Mouse (Mus musculus) megakaryocyte, embryonic 14.5 days (primary cell): Measurements from ENCODE around the gene Agfg2. TPM values are rescaled to one million over a fixed set of nuclear protein-coding genes. Genes with fewer than 3 reads are reported as not detected.

Experiments used
- H3K27me3 ChIP-seq: replicated peaks from 2 replicates; pipeline ENCODE3; 2012; ENCODE audit warnings: inconsistent platforms
- H3K36me3 ChIP-seq: replicated peaks from 2 replicates; pipeline ENCODE3; 2012; ENCODE audit warnings: low read length, inconsistent platforms, mixed read lengths
- H3K4me1 ChIP-seq: 2 replicates; pipeline ENCODE4 v1.6.1; 2012; ENCODE audit warnings: inconsistent platforms
- H3K4me3 ChIP-seq: replicated peaks from 2 replicates; pipeline ENCODE3; 2012; ENCODE audit warnings: moderate library complexity, mild to moderate bottlenecking, inconsistent platforms
- H3K9me3 ChIP-seq: 2 replicates; pipeline ENCODE4 v1.6.1; 2012; ENCODE audit warnings: inconsistent platforms
- FLI1 ChIP-seq: IDR thresholded peaks from 2 replicates; pipeline ENCODE4 v1.6.1; 2012; ENCODE audit warnings: low read length, inconsistent platforms, mixed read lengths
- GATA1 ChIP-seq: IDR thresholded peaks from 3 replicates; pipeline ENCODE4 v1.6.1; 2012; ENCODE audit warnings: mixed read lengths, low read length, inconsistent platforms, borderline replicate concordance
- polyA plus RNA-seq: library from polyadenylated mRNA; stranded (reverse); fragments of >175 nt; gene quantifications from 2 replicates; pipeline ENCODE4 v1.2.3, GENCODE M21; 2012; ENCODE audit warnings: low replicate concordance; ENCODE audit not compliant: insufficient read depth

Agfg2 gene
- polyA plus RNA-seq, 1 experiment = 58.4 TPM

DNA sequence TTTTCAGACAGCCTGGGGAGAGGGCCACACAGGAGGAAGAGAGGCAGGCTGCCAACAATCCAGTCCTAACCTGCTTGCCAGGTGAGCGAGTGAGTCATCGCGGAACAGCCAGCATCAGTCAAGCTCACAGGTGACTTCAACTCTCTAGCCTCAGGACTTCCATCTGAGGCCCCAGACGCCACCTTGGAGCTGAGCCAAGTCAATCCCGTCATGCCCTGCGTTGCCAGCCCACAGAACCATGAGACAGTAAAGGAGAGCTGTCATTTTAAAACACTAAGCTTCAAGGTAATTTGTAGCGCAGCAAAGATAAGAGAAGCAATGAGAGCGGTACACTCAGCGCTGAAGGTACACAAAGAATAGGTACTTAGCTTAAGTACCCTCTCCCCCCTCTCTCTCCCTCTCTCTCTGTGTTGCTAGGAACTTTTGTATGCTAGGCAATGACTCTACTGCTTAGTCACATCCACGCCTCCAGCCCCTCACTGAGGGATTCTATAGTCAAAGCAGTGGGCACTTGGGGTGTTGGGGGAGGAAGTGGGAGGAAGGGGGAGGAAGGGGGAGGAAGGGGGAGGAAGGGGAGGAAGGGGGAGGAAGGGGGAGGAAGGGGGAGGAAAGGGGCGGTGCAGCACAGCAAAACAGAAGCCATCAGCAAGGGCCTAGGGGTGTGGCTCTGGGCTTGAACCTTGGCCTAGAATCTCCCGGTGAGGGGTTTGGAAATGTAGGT, 22.5 kb upstream of the Agfg2 start:
- TF ChIP-seq FLI1 (no peak), GATA1 (no peak)
- Histone ChIP-seq H3K27me3 (no peaks in the 10 kb centered on the region), H3K4me1 (peaks cover 69% of the 10 kb centered on the region), H3K36me3 (no peaks in the 10 kb centered on the region), H3K4me3 (peak overlapping the region; percentile 87), H3K9me3 (no peaks in the 10 kb centered on the region)

DNA sequence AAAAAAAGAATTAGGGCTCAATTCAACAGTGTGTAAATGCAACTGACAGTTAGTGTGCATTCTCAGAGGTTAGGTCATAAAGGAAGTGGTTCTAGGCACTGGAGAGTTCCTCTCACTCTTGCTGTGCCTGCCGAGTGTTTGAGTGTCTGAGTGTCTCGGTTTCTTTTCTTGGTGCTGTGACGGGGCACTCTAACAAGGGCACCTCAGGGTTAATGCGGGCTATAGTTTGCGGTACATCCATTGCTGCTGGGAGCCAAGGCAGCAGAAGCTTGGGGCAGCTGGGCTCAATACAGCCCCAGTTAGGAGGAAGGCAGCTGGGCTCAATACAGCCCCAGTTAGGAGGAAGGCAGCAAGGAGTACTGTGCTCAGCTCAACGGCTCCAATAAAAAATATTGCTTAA, 20.7 kb upstream of the Agfg2 start:
- H3K9me3 ChIP-seq = no peaks in the 10 kb centered on the region
- peaks cover 72% of the 10 kb centered on the region for H3K4me1 ChIP-seq
- H3K4me3 ChIP-seq = peak overlapping the region; percentile 88
- no peaks in the 10 kb centered on the region for H3K36me3 ChIP-seq
- no peaks in the 10 kb centered on the region for H3K27me3 ChIP-seq
- TF ChIP-seq GATA1 = no peak
- no peak for TF ChIP-seq FLI1

DNA sequence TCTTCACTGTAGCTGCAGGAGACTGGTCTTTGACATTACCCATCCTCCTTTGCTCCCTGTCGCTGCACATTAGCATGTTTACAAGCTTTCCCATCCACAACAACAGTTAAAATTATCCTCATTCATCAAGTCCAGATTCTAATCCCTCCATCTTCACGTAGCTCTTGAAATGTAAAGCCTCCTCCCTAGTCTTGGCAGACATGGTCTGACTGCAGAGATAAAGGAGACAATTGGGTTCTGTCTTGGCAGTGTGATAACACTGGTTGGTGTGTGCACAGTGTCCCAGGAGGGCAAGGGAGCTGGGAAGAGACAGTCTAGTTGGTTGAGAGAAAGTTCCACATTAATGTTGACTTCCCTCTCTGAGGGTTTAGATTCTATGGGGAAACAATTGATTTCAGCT, 15.3 kb upstream of the Agfg2 start:
- no peaks in the 10 kb centered on the region for H3K9me3 ChIP-seq
- H3K4me3 ChIP-seq = no peak overlapping the region
- H3K27me3 ChIP-seq = no peaks in the 10 kb centered on the region
- H3K36me3 ChIP-seq = no peaks in the 10 kb centered on the region
- TF ChIP-seq GATA1 (no peak), FLI1 (no peak)
- H3K4me1 ChIP-seq = peaks cover 73% of the 10 kb centered on the region

DNA sequence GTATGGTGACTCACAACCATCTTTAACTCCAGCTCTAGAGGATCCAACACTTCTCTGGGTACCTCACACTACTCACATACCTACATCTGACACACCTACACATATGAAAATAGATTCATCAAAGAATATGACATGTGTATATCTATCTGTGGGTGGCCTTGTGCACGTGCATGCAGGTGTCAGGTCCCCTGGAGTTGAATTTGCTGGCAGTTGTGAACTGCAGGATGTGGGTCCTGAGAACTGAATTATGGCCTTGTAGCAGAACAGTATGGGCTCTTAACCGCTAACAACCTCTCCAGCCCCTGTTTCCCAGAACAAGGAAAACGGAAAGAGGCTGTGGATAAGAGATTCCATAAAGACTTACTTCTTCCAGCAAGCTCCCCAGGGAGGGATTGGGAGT, 14.6 kb upstream of the Agfg2 start:
- Histone ChIP-seq H3K36me3 (no peaks in the 10 kb centered on the region), H3K9me3 (no peaks in the 10 kb centered on the region), H3K4me1 (peaks cover 76% of the 10 kb centered on the region), H3K4me3 (no peak overlapping the region), H3K27me3 (no peaks in the 10 kb centered on the region)
- TF ChIP-seq FLI1 (no peak), GATA1 (no peak)

DNA sequence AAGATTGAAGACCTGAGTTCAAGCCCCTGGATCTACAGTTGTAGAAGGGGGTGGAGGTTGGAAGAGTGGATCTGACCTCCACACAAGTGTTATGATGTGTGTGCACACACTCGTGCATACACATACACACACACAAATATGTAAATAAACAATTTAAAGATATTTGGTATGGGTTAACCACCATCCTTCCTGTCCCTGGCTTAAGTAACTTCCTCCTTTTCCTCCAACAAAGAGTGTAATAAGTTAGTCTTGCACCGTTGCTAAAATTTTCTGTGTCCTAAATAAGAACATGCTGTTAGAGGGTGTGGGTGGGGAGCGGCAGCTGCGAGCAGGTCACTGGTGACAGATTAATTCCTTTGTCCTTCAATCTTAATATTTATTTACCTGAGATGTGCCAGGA, 11.4 kb upstream of the Agfg2 start:
- H3K36me3 ChIP-seq = no peaks in the 10 kb centered on the region

DNA sequence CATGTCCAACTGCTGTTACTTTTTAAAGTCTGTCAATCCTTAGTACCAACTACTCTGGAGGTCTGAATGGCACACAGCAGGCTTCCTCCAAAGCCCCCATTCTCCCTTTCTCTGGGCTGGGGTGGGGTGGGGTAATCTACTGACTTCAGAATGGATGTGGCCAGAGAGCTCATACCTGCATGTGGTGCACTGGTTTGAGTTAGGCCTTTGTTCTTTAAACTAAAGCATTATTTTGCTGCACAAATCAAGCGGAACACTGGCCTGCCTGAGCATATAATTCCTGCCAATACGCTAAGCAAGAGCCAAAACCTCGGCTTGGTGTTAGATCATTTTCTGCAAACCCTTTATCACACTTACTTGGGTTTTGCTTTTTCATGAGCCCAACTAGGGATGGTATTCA, 10.3 kb upstream of the Agfg2 start:
- peaks cover 67% of the 10 kb centered on the region for H3K4me1 ChIP-seq
- H3K36me3 ChIP-seq = no peaks in the 10 kb centered on the region
- no peak for TF ChIP-seq FLI1
- no peak for TF ChIP-seq GATA1
- no peak overlapping the region for H3K4me3 ChIP-seq
- H3K9me3 ChIP-seq = no peaks in the 10 kb centered on the region
- H3K27me3 ChIP-seq = no peaks in the 10 kb centered on the region

More for the DNA sequence above, 11.4 kb upstream of the Agfg2 start:
- H3K4me3 ChIP-seq = no peak overlapping the region
- TF ChIP-seq FLI1 (no peak), GATA1 (no peak)
- peaks cover 67% of the 10 kb centered on the region for H3K4me1 ChIP-seq
- H3K27me3 ChIP-seq = no peaks in the 10 kb centered on the region
- H3K9me3 ChIP-seq = no peaks in the 10 kb centered on the region

DNA sequence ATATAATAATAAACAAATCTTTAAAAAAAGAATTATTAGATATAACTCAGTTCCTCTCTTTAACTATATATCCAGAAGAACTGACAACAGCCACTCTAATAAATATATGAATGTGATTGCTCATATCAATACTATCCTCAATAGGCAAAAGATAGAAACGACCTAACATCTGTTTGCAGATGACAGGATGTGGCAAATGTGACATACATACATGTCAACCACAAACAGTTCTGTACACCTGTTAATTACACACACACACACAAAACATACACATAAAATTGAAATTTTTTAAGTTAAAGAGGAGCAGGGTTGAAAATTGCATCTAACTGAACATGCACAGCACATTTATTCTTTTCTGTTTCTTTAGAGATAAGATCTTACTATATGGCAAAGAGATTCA, 7.4 kb upstream of the Agfg2 start:
- no peaks in the 10 kb centered on the region for H3K27me3 ChIP-seq
- no peaks in the 10 kb centered on the region for H3K36me3 ChIP-seq
- no peaks in the 10 kb centered on the region for H3K9me3 ChIP-seq
- no peak overlapping the region for H3K4me3 ChIP-seq
- no peak for TF ChIP-seq FLI1
- no peak for TF ChIP-seq GATA1
- H3K4me1 ChIP-seq = peaks cover 70% of the 10 kb centered on the region

DNA sequence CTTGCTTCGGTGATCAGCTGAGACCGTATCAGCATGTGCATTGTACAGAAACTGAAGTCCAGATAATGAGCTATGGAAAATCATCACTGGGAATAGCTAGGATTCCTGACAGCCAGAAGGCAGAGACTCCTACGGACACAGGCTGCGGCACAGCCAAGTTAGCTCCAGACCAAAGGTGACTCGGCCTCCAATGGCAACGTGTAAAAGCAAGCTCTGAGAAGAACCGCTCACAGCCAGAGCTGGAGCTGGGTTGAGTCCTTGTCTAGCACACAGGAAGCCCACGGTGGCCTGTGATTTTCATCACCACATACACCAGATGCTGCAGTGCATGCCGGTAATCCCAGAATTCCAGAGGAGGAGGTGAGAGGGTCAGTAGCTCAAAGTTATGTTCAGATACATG, 6.0 kb upstream of the Agfg2 start:
- no peaks in the 10 kb centered on the region for H3K36me3 ChIP-seq
- TF ChIP-seq GATA1 (no peak), FLI1 (no peak)
- H3K9me3 ChIP-seq = no peaks in the 10 kb centered on the region
- H3K4me1 ChIP-seq = peaks cover 70% of the 10 kb centered on the region
- H3K4me3 ChIP-seq = no peak overlapping the region
- no peaks in the 10 kb centered on the region for H3K27me3 ChIP-seq

DNA sequence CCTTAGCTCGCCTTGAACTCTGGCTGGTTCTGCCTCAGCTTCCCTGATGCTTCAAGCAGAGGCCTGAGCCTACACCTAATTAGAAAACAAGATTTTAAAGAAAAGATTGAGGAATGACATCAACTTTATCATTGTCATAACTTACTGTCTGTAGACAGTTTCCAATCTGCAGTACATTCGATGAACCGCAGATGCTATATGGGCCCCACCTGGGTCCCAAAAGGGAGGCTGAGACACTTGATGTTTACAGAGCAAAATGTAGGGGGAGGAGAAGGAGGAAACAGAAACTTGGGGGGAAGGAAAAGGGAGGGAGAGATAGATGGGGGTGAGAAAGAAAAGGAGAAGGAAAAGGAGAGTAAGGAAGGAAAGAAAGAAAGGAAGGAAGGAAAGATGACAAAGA, 5.4 kb upstream of the Agfg2 start:
- H3K4me3 ChIP-seq = no peak overlapping the region
- H3K9me3 ChIP-seq = no peaks in the 10 kb centered on the region
- TF ChIP-seq FLI1 (no peak), GATA1 (no peak)
- peaks cover 70% of the 10 kb centered on the region for H3K4me1 ChIP-seq
- H3K36me3 ChIP-seq = no peaks in the 10 kb centered on the region
- H3K27me3 ChIP-seq = no peaks in the 10 kb centered on the region

DNA sequence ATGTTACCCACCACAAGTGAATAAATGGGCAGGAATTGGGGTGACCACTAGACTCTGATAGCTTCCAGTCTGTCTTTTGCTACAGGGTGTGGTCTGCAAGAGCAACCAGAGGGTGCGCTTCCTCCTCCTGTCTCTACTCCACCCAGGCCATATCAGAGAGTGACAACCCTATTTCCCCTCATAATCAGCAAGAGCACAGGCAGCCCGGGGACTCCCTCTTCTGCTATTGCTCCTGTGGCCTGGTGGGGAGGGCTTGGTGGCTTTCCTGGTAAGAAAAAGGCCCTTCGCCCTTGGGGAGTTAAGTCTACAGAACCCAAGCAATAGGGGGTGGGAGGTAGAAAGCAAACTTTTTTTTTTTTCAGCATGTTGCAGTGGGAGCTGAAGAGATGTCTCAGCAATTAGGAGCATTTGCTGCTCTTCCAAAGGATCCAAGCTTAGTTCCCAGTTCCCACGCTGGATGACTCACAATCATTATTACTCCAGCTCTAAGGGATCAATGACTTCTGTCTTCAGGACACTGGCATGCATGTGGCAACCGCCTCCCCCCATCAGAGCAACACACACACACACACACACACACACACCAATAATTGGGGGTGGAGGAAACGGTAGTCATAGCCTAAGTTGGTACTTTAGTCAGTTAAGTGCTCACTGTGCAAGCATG, 1.7 kb upstream of the Agfg2 start:
- no peak for TF ChIP-seq GATA1
- no peak for TF ChIP-seq FLI1
- Histone ChIP-seq H3K27me3 (no peaks in the 10 kb centered on the region), H3K36me3 (peaks cover 13% of the 10 kb centered on the region), H3K4me1 (peaks cover 83% of the 10 kb centered on the region), H3K9me3 (no peaks in the 10 kb centered on the region), H3K4me3 (peak overlapping the region; percentile 83)

DNA sequence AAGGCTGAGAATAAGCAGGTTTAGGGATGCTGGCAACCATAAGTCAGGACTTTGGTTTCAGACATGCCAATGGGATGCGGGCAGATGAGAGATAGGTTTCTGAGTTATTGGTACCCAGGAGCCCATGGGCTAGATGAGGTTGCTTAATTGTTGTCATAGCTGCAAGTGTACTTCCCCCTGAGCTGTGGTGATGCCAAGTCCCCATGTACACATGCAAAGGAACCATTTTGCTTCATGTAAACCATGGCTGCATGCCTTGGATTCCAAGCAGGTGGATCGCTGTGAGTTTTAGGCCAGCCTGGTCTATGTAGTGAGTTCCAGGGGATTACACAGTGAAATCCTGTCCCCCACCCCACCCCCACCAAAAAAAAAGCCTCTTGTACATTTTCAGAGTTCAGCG, 1.1 kb upstream of the Agfg2 start:
- Histone ChIP-seq H3K27me3 (no peaks in the 10 kb centered on the region), H3K36me3 (peaks cover 18% of the 10 kb centered on the region), H3K4me3 (peak overlapping the region; percentile 83), H3K9me3 (no peaks in the 10 kb centered on the region), H3K4me1 (peaks cover 86% of the 10 kb centered on the region)
- TF ChIP-seq FLI1 = no peak
